Mouse (Mus musculus) heart, postnatal 0 days (tissue): ENCODE data around the gene Eps15l1.

ENCODE experiments used
- CTCF ChIP-seq: IDR thresholded peaks from 2 replicates; pipeline ENCODE4 v1.5.1; 2016; ENCODE audit warnings: antibody characterized with exemption, control low read depth, low read depth
- EP300 ChIP-seq: IDR thresholded peaks from 2 replicates; pipeline ENCODE4 v1.6.1; 2016; ENCODE audit warnings: antibody characterized with exemption, low read depth

GRCm38 (mm10) chr8:72312926-72313518 is 108.2 kb downstream of the Eps15l1 start:
- TF ChIP-seq CTCF (no peak), EP300 (no peak)
